Mouse (Mus musculus) MEL (cell line): ENCODE data around the gene Fgfr1op2. TPM values are rescaled to one million over a fixed set of nuclear protein-coding genes. Genes with fewer than 3 reads are reported as not detected.

Experiments
- DNase-seq: peaks from one replicate; pipeline ENCODE4 v3.0.0; 2011; ENCODE audit warnings: low read depth, low spot score
- H3K27ac ChIP-seq: 2 replicates; pipeline ENCODE4 v1.5.1; 2012; ENCODE audit warnings: low read depth, mild to moderate bottlenecking, control low read depth, low read length, moderate library complexity; ENCODE audit not compliant: control insufficient read depth
- H3K27me3 ChIP-seq, 2 experiments: fragments of 150-350 bp in 1 of 2; sonication (generic) in 1 of 2; 2 replicates each; pipeline ENCODE4 v1.6.1; 2012; ENCODE audit warnings: low read length in 2 of 2, mild to moderate bottlenecking in 2 of 2, improper control_type of control experiment in 1 of 2, moderate library complexity in 1 of 2; ENCODE audit not compliant: insufficient read depth in 2 of 2, control insufficient read depth in 1 of 2
- H3K36me3 ChIP-seq, 2 experiments: 2 replicates each; pipeline ENCODE4 v1.6.1; 2012 to 2014; ENCODE audit warnings: low read length in 2 of 2, improper control_type of control experiment in 1 of 2, inconsistent platforms in 1 of 2, mild to moderate bottlenecking in 1 of 2; ENCODE audit not compliant: insufficient read depth in 2 of 2, control insufficient read depth in 1 of 2
- H3K4me1 ChIP-seq, 2 experiments: fragments of 150-350 bp in 1 of 2; sonication (generic) in 1 of 2; 2 replicates each; pipeline ENCODE4 v1.6.1; 2012; ENCODE audit warnings: low read length in 2 of 2, improper control_type of control experiment in 1 of 2, mild to moderate bottlenecking in 1 of 2; ENCODE audit not compliant: insufficient read depth in 2 of 2, control insufficient read depth in 1 of 2
- H3K4me3 ChIP-seq, 2 experiments: fragments of 150-350 bp in 1 of 2; sonication (generic) in 1 of 2; 2 replicates each; pipeline ENCODE4 v1.5.1; 2012; ENCODE audit warnings: low read depth in 2 of 2, low read length in 2 of 2, mild to moderate bottlenecking in 2 of 2, moderate library complexity in 2 of 2, control low read depth in 1 of 2, improper control_type of control experiment in 1 of 2; ENCODE audit not compliant: control insufficient read depth in 1 of 2, insufficient read depth in 1 of 2
- H3K79me2 ChIP-seq: 2 replicates; pipeline ENCODE4 v1.6.1; 2012; ENCODE audit warnings: mild to moderate bottlenecking, low read length, moderate library complexity; ENCODE audit not compliant: control insufficient read depth, poor library complexity, insufficient read depth
- H3K9ac ChIP-seq: 2 replicates; pipeline ENCODE4 v1.6.1; 2012; ENCODE audit warnings: low read depth, mild to moderate bottlenecking, control low read depth, low read length, moderate library complexity; ENCODE audit not compliant: control insufficient read depth, poor library complexity, severe bottlenecking
- H3K9me3 ChIP-seq: fragments of 150-350 bp; sonication (generic); replicated peaks from 2 replicates; pipeline ENCODE4 v1.6.1; 2012; ENCODE audit warnings: mild to moderate bottlenecking, low read length, improper control_type of control experiment, moderate library complexity; ENCODE audit not compliant: insufficient read depth
- CHD1 ChIP-seq: IDR thresholded peaks from 2 replicates; pipeline ENCODE4 v1.6.1; 2012; ENCODE audit warnings: low read depth, mild to moderate bottlenecking, inconsistent platforms, low read length, improper control_type of control experiment
- CHD2 ChIP-seq: IDR thresholded peaks from 2 replicates; pipeline ENCODE4 v1.6.1; 2011; ENCODE audit warnings: low read length, improper control_type of control experiment
- ELF1 ChIP-seq: IDR thresholded peaks from 2 replicates; pipeline ENCODE4 v1.6.1; 2014; ENCODE audit warnings: low read depth, mild to moderate bottlenecking, inconsistent platforms, low read length, improper control_type of control experiment, moderate library complexity
- EP300 ChIP-seq, 2 experiments: IDR thresholded peaks; 2 replicates each; pipeline ENCODE4 v1.6.1; 2011; ENCODE audit warnings: improper control_type of control experiment in 2 of 2, low read length in 2 of 2, low read depth in 1 of 2, mild to moderate bottlenecking in 1 of 2
- ETS1 ChIP-seq: IDR thresholded peaks from 2 replicates; pipeline ENCODE4 v1.6.1; 2012; ENCODE audit warnings: low read depth, mild to moderate bottlenecking, inconsistent platforms, low read length, improper control_type of control experiment, moderate library complexity
- GABPA ChIP-seq: IDR thresholded peaks from 2 replicates; pipeline ENCODE4 v1.6.1; 2012; ENCODE audit warnings: low read depth, mild to moderate bottlenecking, inconsistent platforms, low read length, improper control_type of control experiment, moderate library complexity
- HCFC1 ChIP-seq: IDR thresholded peaks from 2 replicates; pipeline ENCODE4 v1.6.1; 2012; ENCODE audit warnings: low read depth, mild to moderate bottlenecking, inconsistent platforms, low read length, improper control_type of control experiment, moderate library complexity
- JUND ChIP-seq: IDR thresholded peaks from 2 replicates; pipeline ENCODE4 v1.6.1; 2011; ENCODE audit warnings: low read depth, mild to moderate bottlenecking, improper control_type of control experiment, low read length
- KAT2A ChIP-seq: conservative IDR thresholded peaks from 2 replicates; pipeline ENCODE4 v1.6.1; 2012; ENCODE audit warnings: low read depth, low read length, improper control_type of control experiment, inconsistent platforms
- MAX ChIP-seq: IDR thresholded peaks from 2 replicates; pipeline ENCODE4 v1.6.1; 2011; ENCODE audit warnings: low read length, improper control_type of control experiment
- MAZ ChIP-seq: IDR thresholded peaks from 2 replicates; pipeline ENCODE4 v1.6.1; 2012; ENCODE audit warnings: low read depth, mild to moderate bottlenecking, inconsistent platforms, low read length, improper control_type of control experiment
- MXI1 ChIP-seq: IDR thresholded peaks from 2 replicates; pipeline ENCODE4 v1.6.1; 2011; ENCODE audit warnings: mild to moderate bottlenecking, low read depth, low read length, improper control_type of control experiment
- MYB ChIP-seq: IDR thresholded peaks from 2 replicates; pipeline ENCODE4 v1.6.1; 2011; ENCODE audit warnings: mild to moderate bottlenecking, low read depth, low read length, improper control_type of control experiment
- NELFE ChIP-seq: IDR thresholded peaks from 2 replicates; pipeline ENCODE4 v1.6.1; 2011; ENCODE audit warnings: low read depth, low read length, improper control_type of control experiment
- NRF1 ChIP-seq: IDR thresholded peaks from 2 replicates; pipeline ENCODE4 v1.6.1; 2014; ENCODE audit warnings: low read depth, mild to moderate bottlenecking, inconsistent platforms, low read length, improper control_type of control experiment, moderate library complexity; ENCODE audit not compliant: poor library complexity, insufficient read depth, severe bottlenecking
- POLR2A ChIP-seq, 2 experiments: IDR thresholded peaks; 2 replicates each; pipeline ENCODE4 v1.6.1; 2011 to 2012; ENCODE audit warnings: low read length in 2 of 2, mild to moderate bottlenecking in 2 of 2, control low read depth in 1 of 2, improper control_type of control experiment in 1 of 2, low read depth in 1 of 2, moderate library complexity in 1 of 2; ENCODE audit not compliant: control insufficient read depth in 1 of 2, insufficient read depth in 1 of 2, poor library complexity in 1 of 2
- POLR2AphosphoS2 ChIP-seq: IDR thresholded peaks from 2 replicates; pipeline ENCODE4 v1.6.1; 2011; ENCODE audit warnings: low read length, improper control_type of control experiment
- POLR2AphosphoS5 ChIP-seq: IDR thresholded peaks from 2 replicates; pipeline ENCODE4 v1.6.1; 2012; ENCODE audit warnings: low read depth, borderline replicate concordance, mild to moderate bottlenecking, inconsistent platforms, low read length, moderate library complexity, mixed read lengths
- RAD21 ChIP-seq: IDR thresholded peaks from 2 replicates; pipeline ENCODE4 v1.6.1; 2011; ENCODE audit warnings: mild to moderate bottlenecking, low read depth, low read length, improper control_type of control experiment
- RCOR1 ChIP-seq: IDR thresholded peaks from 2 replicates; pipeline ENCODE4 v1.6.1; 2012; ENCODE audit warnings: low read depth, mild to moderate bottlenecking, inconsistent platforms, low read length, improper control_type of control experiment
- SIN3A ChIP-seq: IDR thresholded peaks from 2 replicates; pipeline ENCODE4 v1.6.1; 2012; ENCODE audit warnings: low read length, improper control_type of control experiment, inconsistent platforms
- SMC3 ChIP-seq: IDR thresholded peaks from 2 replicates; pipeline ENCODE4 v1.6.1; 2011; ENCODE audit warnings: low read depth, low read length, improper control_type of control experiment
- TBP ChIP-seq: IDR thresholded peaks from 2 replicates; pipeline ENCODE4 v1.8.0; 2011; ENCODE audit warnings: low read depth, low read length, improper control_type of control experiment
- UBTF ChIP-seq: IDR thresholded peaks from 2 replicates; pipeline ENCODE4 v1.6.1; 2012; ENCODE audit warnings: low read depth, mild to moderate bottlenecking, inconsistent platforms, low read length, improper control_type of control experiment, moderate library complexity, borderline replicate concordance; ENCODE audit not compliant: insufficient read depth
- USF2 ChIP-seq, 2 experiments: IDR thresholded peaks; 2 replicates each; pipeline ENCODE4 v1.6.1; 2011 to 2012; ENCODE audit warnings: improper control_type of control experiment in 2 of 2, low read length in 2 of 2, borderline replicate concordance in 1 of 2, inconsistent platforms in 1 of 2, low read depth in 1 of 2, mild to moderate bottlenecking in 1 of 2; ENCODE audit not compliant: insufficient read depth in 1 of 2
- ZC3H11A ChIP-seq: IDR thresholded peaks from 2 replicates; pipeline ENCODE4 v1.6.1; 2012; ENCODE audit warnings: low read depth, mild to moderate bottlenecking, inconsistent platforms, low read length, improper control_type of control experiment
- ZKSCAN1 ChIP-seq: IDR thresholded peaks from 2 replicates; pipeline ENCODE4 v1.6.1; 2012; ENCODE audit warnings: low read depth, mild to moderate bottlenecking, inconsistent platforms, low read length, improper control_type of control experiment, moderate library complexity
- ZNF384 ChIP-seq: IDR thresholded peaks from 2 replicates; pipeline ENCODE4 v1.6.1; 2012; ENCODE audit warnings: low read depth, mild to moderate bottlenecking, inconsistent platforms, low read length, improper control_type of control experiment
- polyA plus RNA-seq, 2 experiments: library from polyadenylated mRNA; stranded (reverse) in 1 of 2; unstranded in 1 of 2; fragments of >175 nt in 1 of 2; fragments of >200 nt in 1 of 2; gene quantifications; 2 replicates each; pipeline versions ENCODE4 v1.2.1 to v1.2.4; 2012; ENCODE audit warnings: low replicate concordance in 2 of 2, low read depth in 1 of 2; ENCODE audit not compliant: insufficient read length in 2 of 2, insufficient read depth in 1 of 2, missing spikeins in 1 of 2
- total RNA-seq: library from RNA; depleted of rRNA; stranded (reverse); fragments of 300-350 nt; gene quantifications from 2 replicates; pipeline ENCODE4 v1.2.3, GENCODE M21; 2012

Gene Fgfr1op2
- total and polyA plus RNA-seq, 3 experiments: 70.4 to 93.6 TPM; not detected in 1

DNA sequence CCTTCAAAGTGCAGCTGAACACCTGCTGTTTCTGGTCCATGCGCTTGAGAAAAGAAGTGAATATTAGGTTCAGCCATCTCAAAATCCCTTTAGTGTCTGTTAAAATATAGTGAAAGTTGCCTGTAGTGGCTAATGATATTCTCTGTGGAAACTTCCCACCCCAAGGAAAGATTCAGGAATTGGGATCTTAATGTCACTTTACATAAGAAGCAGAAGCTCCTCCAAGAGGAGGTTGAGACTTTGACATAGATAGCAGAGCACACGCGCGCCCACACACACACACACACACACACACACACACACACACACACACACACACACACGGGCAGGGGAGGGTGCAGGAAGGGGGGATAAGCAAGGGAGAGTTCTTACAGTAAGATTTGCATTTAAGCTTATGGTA lies 8.1 kb downstream of the Fgfr1op2 start:
- H3K9me3 ChIP-seq: no peaks in the 10 kb centered on the region
- H3K27me3 ChIP-seq: no peaks in the 10 kb centered on the region
- no peak overlapping the region for H3K9ac ChIP-seq
- H3K4me1 ChIP-seq: peaks cover 5 to 14% of the 10 kb centered on the region in 2 experiments
- H3K27ac ChIP-seq: no peak overlapping the region
- TF ChIP-seq MXI1 (no peak), RCOR1 (no peak), CHD2 (no peak), ZNF384 (no peak), HCFC1 (no peak), GABPA (no peak), SIN3A (no peak), USF2 (IDR thresholded peaks at IDR 0.05; ENCODE audit: borderline replicate concordance in 1 of 2, insufficient read depth in 1 of 2, low read depth in 1 of 2, low read length in 2 of 2) (no peak), ZKSCAN1 (no peak), NRF1 (no peak), KAT2A (no peak), JUND (no peak), CHD1 (no peak), UBTF (no peak), POLR2AphosphoS5 (no peak), ETS1 (no peak), MAX (no peak), POLR2A (IDR thresholded peaks at IDR 0.05; ENCODE audit: control insufficient read depth in 1 of 2, insufficient read depth in 1 of 2, low read depth in 1 of 2, low read length in 2 of 2, poor library complexity in 1 of 2) (no peak), ELF1 (no peak)
- no peak overlapping the region for H3K4me3 ChIP-seq
- H3K36me3 ChIP-seq: peaks cover 13 to 22% of the 10 kb centered on the region in 2 experiments
- H3K79me2 ChIP-seq: peaks cover 33% of the 10 kb centered on the region
- no peak for DNase-seq

DNA sequence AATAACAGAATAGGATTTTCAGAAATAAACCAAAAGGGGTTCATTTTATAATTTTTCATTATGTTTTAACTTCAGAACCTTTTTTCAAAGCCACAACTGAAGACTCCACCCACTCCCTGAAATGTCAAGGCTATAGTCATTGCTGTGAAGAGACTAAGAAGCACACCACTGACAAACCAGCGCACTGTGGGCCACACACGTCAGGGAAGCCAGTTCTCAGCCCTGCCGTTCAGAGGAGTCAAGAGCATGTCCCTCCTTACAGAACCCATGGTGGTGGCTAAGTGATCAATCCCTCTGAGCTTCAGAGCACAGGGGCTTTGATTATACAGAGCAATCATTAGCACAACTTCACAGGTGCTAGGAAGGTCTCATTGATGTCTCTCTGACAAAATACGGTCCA lies 25.6 kb downstream of the Fgfr1op2 start:
- no peak overlapping the region for H3K4me3 ChIP-seq
- DNase-seq: no peak
- H3K79me2 ChIP-seq: no peaks in the 10 kb centered on the region
- H3K36me3 ChIP-seq: peaks cover 0 to 16% of the 10 kb centered on the region in 2 experiments; a peak in 2 of 4 replicates
- no peak overlapping the region for H3K9ac ChIP-seq
- H3K9me3 ChIP-seq: no peaks in the 10 kb centered on the region
- no peak for TF ChIP-seq JUND
- no peak for TF ChIP-seq RAD21
- no peak for TF ChIP-seq POLR2AphosphoS2
- no peak for TF ChIP-seq EP300 (IDR thresholded peaks at IDR 0.05; ENCODE audit: low read depth in 1 of 2, low read length in 2 of 2)
- TF ChIP-seq CHD1: no peak
- no peak for TF ChIP-seq KAT2A
- no peak for TF ChIP-seq MYB
- no peak for TF ChIP-seq NELFE
- no peak for TF ChIP-seq SMC3
- no peak for TF ChIP-seq POLR2AphosphoS5
- no peak for TF ChIP-seq TBP
- TF ChIP-seq POLR2A (IDR thresholded peaks at IDR 0.05; ENCODE audit: control insufficient read depth in 1 of 2, insufficient read depth in 1 of 2, low read depth in 1 of 2, low read length in 2 of 2, poor library complexity in 1 of 2): no peak
- no peak for TF ChIP-seq MAZ
- no peak for TF ChIP-seq MXI1
- no peak for TF ChIP-seq ZC3H11A
- H3K27ac ChIP-seq: no peak overlapping the region
- no peaks in the 10 kb centered on the region; a peak in 1 of 4 replicates for H3K4me1 ChIP-seq
- no peaks in the 10 kb centered on the region for H3K27me3 ChIP-seq
